Mouse (Mus musculus): ENCODE measurements around the gene Mcu. TPM values are rescaled to one million over a fixed set of nuclear protein-coding genes. Genes with fewer than 3 reads are reported as not detected.

Mcu gene
- polyA plus RNA-seq, 1 experiment = 16.1 TPM

DNA sequence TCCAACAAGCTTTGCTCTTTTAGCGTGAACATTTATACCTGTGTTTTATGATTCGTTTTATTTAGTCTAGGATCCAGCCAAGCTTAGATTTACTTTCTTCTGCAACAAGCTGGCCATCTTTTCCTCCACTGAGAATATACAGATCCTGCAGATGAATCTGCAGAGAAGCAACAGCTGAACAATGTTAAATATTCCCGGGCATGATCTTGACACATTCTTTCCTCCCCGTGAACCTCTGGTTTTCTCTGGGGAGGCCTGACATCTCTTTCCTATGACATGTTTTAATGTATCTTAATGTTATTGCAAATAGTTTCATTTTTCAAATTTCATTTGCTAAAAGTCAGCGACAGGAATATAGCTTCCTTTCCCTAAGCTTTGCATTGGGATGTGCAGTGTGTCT, 109.8 kb downstream of the Mcu start:
- TF ChIP-seq CTCF (IDR thresholded peaks at IDR 0.05; ENCODE audit: control insufficient read depth, insufficient read depth, low read length) (no peak), POLR2A (IDR thresholded peaks at IDR 0.05; ENCODE audit: borderline replicate concordance, control insufficient read depth, low read depth, low read length) (no peak)
- Histone ChIP-seq H3K27ac (ENCODE audit: control insufficient read depth, insufficient read depth, low read depth, low read length, poor library complexity) (no peak overlapping the region), H3K4me3 (replicated peaks; ENCODE audit: control insufficient read depth, low read depth, low read length) (no peak overlapping the region), H3K4me1 (ENCODE audit: control insufficient read depth, insufficient read depth, low read length) (peaks cover 1% of the 10 kb centered on the region; the same call in 1 of the 2 replicates)
- 87% methylated on average over 5 of the region's 5 CpGs for WGBS

DNA sequence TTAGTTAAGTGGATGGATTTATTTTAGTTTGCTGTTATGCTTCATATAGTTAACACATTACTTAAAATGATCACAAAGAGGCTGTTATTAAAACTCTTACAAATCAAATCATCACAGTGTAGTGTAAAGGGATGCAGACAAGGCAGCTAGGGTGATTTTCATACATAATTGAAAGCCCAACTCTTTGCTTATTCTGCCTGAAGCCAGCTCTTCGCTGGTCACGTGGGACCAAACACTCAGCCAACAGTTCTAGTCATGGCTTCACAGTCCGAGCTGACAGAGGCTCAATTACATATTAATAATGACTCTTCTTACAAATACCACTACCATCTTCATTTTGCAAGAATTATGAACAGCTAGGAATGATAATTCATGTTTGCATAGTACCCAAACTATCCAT, 112.2 kb downstream of the Mcu start:
- Histone ChIP-seq H3K4me1 (ENCODE audit: control insufficient read depth, insufficient read depth, low read length) (peaks cover 1% of the 10 kb centered on the region; the same call in 1 of the 2 replicates), H3K27ac (ENCODE audit: control insufficient read depth, insufficient read depth, low read depth, low read length, poor library complexity) (no peak overlapping the region), H3K4me3 (replicated peaks; ENCODE audit: control insufficient read depth, low read depth, low read length) (no peak overlapping the region)
- WGBS = 91% methylated on average over 3 of the region's 3 CpGs
- no peak for TF ChIP-seq CTCF (IDR thresholded peaks at IDR 0.05; ENCODE audit: control insufficient read depth, insufficient read depth, low read length)
- TF ChIP-seq POLR2A (IDR thresholded peaks at IDR 0.05; ENCODE audit: borderline replicate concordance, control insufficient read depth, low read depth, low read length) = no peak

DNA sequence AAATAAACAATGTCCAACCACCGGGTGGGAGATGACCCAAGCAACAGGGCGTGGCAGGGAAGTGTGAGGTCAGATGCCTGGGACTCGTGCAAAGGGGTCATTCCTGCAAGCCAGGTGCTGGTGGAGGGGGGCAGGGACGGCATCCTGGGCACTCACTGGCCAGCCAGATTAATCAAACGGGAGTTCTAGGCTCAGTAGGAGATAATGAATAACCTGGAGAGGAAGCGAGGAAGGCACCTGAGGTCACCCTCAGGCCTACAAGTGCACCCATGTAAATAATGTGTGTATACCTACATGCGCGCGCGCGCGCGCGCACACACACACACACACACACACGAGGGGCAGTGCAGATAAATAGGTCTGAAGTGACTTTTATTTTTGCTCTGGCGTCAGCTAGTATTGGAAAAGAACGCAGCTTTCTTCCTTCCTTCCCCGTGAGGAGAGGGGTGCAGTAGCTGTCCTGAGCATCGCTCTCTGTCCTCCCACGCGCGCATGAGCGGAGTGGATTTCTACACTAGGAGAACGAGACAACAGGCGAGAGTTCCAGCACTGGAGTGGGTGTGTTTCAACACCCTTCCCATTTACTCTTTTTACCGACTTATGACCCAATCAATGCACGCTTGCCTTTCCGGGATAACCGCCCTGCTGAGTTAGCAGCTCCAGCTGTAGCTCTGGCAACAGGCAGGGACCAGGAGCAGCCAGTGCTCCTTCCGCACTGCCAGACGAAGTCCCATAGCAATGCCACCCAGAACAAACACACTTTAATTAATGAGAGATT, 112.9 kb downstream of the Mcu start:
- TF ChIP-seq POLR2A (IDR thresholded peaks at IDR 0.05; ENCODE audit: borderline replicate concordance, control insufficient read depth, low read depth, low read length) (no peak), CTCF (IDR thresholded peaks at IDR 0.05; ENCODE audit: control insufficient read depth, insufficient read depth, low read length) (no peak)

DNA sequence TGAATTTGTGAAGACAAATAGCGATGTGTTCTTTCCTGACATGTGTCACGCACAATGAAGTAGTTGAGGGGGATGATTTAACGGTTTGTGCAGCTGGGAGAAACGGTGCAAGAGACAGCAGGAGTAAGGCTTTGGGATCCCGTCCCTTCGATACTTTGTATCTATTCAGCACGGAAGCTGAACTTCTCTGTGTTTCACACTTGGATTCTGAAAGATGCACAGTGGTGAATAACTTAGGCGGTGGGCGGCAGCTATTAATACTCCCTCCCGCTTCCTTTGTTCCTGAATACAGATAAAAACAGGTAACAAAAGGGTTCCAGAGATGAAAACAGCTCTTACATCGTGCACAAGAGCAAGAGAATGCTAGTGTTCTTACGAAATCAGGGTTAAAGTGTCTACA, 114.1 kb downstream of the Mcu start:
- Histone ChIP-seq H3K4me3 (replicated peaks; ENCODE audit: control insufficient read depth, low read depth, low read length) (no peak overlapping the region), H3K4me1 (ENCODE audit: control insufficient read depth, insufficient read depth, low read length) (peaks cover 1% of the 10 kb centered on the region; the same call in 1 of the 2 replicates), H3K27ac (ENCODE audit: control insufficient read depth, insufficient read depth, low read depth, low read length, poor library complexity) (no peak overlapping the region)
- TF ChIP-seq CTCF (IDR thresholded peaks at IDR 0.05; ENCODE audit: control insufficient read depth, insufficient read depth, low read length) (no peak), POLR2A (IDR thresholded peaks at IDR 0.05; ENCODE audit: borderline replicate concordance, control insufficient read depth, low read depth, low read length) (no peak)
- WGBS = 84% methylated on average over 12 of the region's 12 CpGs

More for the DNA sequence above, 112.9 kb downstream of the Mcu start:
- Histone ChIP-seq H3K27ac (ENCODE audit: control insufficient read depth, insufficient read depth, low read depth, low read length, poor library complexity) (no peak overlapping the region), H3K4me1 (ENCODE audit: control insufficient read depth, insufficient read depth, low read length) (peaks cover 1% of the 10 kb centered on the region; the same call in 1 of the 2 replicates), H3K4me3 (replicated peaks; ENCODE audit: control insufficient read depth, low read depth, low read length) (no peak overlapping the region)
- 79% methylated on average over 31 of the region's 31 CpGs for WGBS

DNA sequence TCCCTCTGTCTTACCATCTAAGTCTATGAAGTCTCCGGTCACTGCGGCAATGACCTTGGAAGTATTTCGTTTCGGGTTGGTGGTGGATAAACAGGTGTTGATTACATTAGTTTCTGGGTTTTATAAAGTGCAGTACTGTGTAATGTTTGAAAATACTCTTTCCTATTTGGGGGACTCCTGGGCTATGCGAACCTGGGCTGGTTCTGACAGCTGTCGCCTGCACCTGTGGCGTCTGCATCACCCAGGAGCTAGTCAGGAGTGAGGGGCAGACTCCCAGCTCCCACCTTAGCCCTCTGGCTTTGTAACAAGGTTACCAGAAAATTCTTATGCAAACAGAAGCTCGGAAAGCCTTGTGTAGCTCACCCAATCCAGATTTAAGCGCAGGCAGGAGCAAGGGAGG, 114.7 kb downstream of the Mcu start:
- TF ChIP-seq CTCF (IDR thresholded peaks at IDR 0.05; ENCODE audit: control insufficient read depth, insufficient read depth, low read length) = no peak
- no peak for TF ChIP-seq POLR2A (IDR thresholded peaks at IDR 0.05; ENCODE audit: borderline replicate concordance, control insufficient read depth, low read depth, low read length)
- no peak overlapping the region for H3K27ac ChIP-seq (ENCODE audit: control insufficient read depth, insufficient read depth, low read depth, low read length, poor library complexity)
- no peak overlapping the region for H3K4me3 ChIP-seq (replicated peaks; ENCODE audit: control insufficient read depth, low read depth, low read length)
- WGBS = 89% methylated on average over 9 of the region's 9 CpGs
- H3K4me1 ChIP-seq (ENCODE audit: control insufficient read depth, insufficient read depth, low read length) = peaks cover 1% of the 10 kb centered on the region; the same call in 1 of the 2 replicates

DNA sequence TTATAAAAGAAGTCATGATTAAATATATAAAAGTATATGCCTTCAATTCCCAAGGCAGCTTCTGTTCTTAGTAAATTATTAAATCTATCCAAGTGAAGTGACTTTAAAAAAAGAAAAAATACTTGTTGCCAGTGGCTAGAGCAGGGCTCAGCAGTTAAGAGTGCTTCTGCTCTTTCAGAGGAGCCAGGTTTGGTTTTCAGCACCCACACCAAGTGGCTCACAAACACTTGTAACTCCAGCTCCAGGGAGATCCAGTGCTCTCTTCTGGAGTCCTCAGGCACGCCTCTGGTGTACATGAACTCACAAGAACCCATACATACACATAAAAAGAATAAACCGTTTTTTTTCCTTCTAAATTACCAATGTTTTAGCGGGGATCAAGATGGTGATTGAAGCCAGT, 116.3 kb downstream of the Mcu start:
- no peak for TF ChIP-seq POLR2A (IDR thresholded peaks at IDR 0.05; ENCODE audit: borderline replicate concordance, control insufficient read depth, low read depth, low read length)
- no peak for TF ChIP-seq CTCF (IDR thresholded peaks at IDR 0.05; ENCODE audit: control insufficient read depth, insufficient read depth, low read length)
- 77% methylated on average over 3 of the region's 3 CpGs for WGBS
- H3K27ac ChIP-seq (ENCODE audit: control insufficient read depth, insufficient read depth, low read depth, low read length, poor library complexity) = no peak overlapping the region
- H3K4me1 ChIP-seq (ENCODE audit: control insufficient read depth, insufficient read depth, low read length) = peaks cover 1% of the 10 kb centered on the region; the same call in 1 of the 2 replicates
- H3K4me3 ChIP-seq (replicated peaks; ENCODE audit: control insufficient read depth, low read depth, low read length) = no peak overlapping the region

DNA sequence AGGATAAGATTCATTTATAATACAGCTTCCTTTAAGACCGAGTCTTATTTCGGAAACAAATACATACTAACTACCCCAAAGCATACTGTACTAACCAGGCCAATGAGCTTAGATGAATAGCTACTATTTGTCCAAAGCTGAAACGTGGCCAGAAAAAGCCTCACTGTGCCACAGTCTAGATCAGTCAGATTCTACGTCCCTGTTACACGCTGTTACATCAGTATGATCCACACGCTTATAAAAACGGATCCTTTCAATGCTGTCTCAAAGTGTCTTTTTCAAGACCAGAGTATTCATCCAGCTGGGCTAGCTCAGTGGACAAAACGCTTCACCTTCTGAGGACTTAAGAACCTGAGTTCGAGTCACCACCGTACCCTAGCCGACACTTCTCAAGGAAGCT, 119.5 kb downstream of the Mcu start:
- TF ChIP-seq CTCF (IDR thresholded peaks at IDR 0.05; ENCODE audit: control insufficient read depth, insufficient read depth, low read length) (no peak), POLR2A (IDR thresholded peaks at IDR 0.05; ENCODE audit: borderline replicate concordance, control insufficient read depth, low read depth, low read length) (no peak)
- Histone ChIP-seq H3K4me1 (ENCODE audit: control insufficient read depth, insufficient read depth, low read length) (peaks cover 1% of the 10 kb centered on the region; the same call in 1 of the 2 replicates), H3K27ac (ENCODE audit: control insufficient read depth, insufficient read depth, low read depth, low read length, poor library complexity) (no peak overlapping the region), H3K4me3 (replicated peaks; ENCODE audit: control insufficient read depth, low read depth, low read length) (no peak overlapping the region)
- 86% methylated on average over 11 of the region's 11 CpGs for WGBS

DNA sequence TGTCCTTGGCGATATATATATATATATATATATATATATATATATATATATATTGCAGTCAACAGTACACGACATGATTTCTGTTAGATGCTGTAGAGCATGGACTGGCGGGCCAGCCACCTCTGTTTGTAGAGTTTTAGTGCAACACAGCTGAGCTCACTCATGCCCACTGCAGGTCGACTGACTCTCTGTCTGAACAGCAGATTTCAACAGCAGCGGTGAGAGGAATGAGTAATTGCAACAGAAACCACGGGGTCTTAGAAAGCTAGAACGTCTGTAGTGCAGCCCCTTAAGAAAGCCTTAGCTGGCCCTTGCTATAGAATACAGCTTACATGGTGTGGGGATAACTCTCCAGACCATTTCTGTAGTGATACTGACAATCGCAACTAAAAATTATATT, 121.6 kb downstream of the Mcu start:
- 51% methylated on average over 8 of the region's 8 CpGs for WGBS
- H3K27ac ChIP-seq (ENCODE audit: control insufficient read depth, insufficient read depth, low read depth, low read length, poor library complexity) = no peak overlapping the region
- no peaks in the 10 kb centered on the region; the same call in 1 of the 2 replicates for H3K4me1 ChIP-seq (ENCODE audit: control insufficient read depth, insufficient read depth, low read length)
- no peak overlapping the region for H3K4me3 ChIP-seq (replicated peaks; ENCODE audit: control insufficient read depth, low read depth, low read length)
- TF ChIP-seq POLR2A (IDR thresholded peaks at IDR 0.05; ENCODE audit: borderline replicate concordance, control insufficient read depth, low read depth, low read length) = no peak
- TF ChIP-seq CTCF (IDR thresholded peaks at IDR 0.05; ENCODE audit: control insufficient read depth, insufficient read depth, low read length) = no peak
